Mouse (Mus musculus) small intestine, adult 2 months (tissue): ENCODE measurements at regions not wholly inside any gene's neighbourhood (a gene's known extent, or its start where the extent isn't known, plus 50 kb on each side); places are given as distances from the start of the nearest gene placed in this dataset.

Experiments used
- H3K27ac ChIP-seq: fragments of 200-500 bp; 2 replicates; pipeline ENCODE4 v1.5.1; 2012; ENCODE audit warnings: low read depth, low read length, control low read depth, inconsistent platforms; ENCODE audit not compliant: insufficient read depth
- H3K27me3 ChIP-seq: fragments of 200-500 bp; 2 replicates; pipeline ENCODE4 v1.6.1; 2012; ENCODE audit warnings: mild to moderate bottlenecking, moderate library complexity, low read length, inconsistent platforms; ENCODE audit not compliant: control insufficient read depth, insufficient read depth
- H3K36me3 ChIP-seq: fragments of 200-500 bp; 2 replicates; pipeline ENCODE4 v1.6.1; 2012; ENCODE audit warnings: mild to moderate bottlenecking, low read length, control low read depth, inconsistent platforms; ENCODE audit not compliant: control insufficient read depth, insufficient read depth
- H3K4me1 ChIP-seq: fragments of 200-500 bp; 2 replicates; pipeline ENCODE4 v1.6.1; 2012; ENCODE audit warnings: low read length, inconsistent platforms, mixed read lengths; ENCODE audit not compliant: control insufficient read depth, insufficient read depth, insufficient read length
- H3K4me3 ChIP-seq: fragments of 200-500 bp; 2 replicates; pipeline ENCODE4 v1.5.1; 2012; ENCODE audit warnings: low read depth, mild to moderate bottlenecking, control low read depth, inconsistent platforms, low read length, moderate library complexity
- CTCF ChIP-seq: fragments of 200-500 bp; IDR thresholded peaks from 2 replicates; pipeline ENCODE4 v1.5.1; 2012; ENCODE audit warnings: low read depth, mild to moderate bottlenecking, control low read depth, inconsistent platforms, low read length, moderate library complexity, mixed read lengths; ENCODE audit not compliant: insufficient replicate concordance, insufficient read length; ENCODE audit errors: extremely low read depth
- POLR2A ChIP-seq: fragments of 200-500 bp; IDR thresholded peaks from 2 replicates; pipeline ENCODE4 v1.6.1; 2012; ENCODE audit warnings: low read depth, mild to moderate bottlenecking, control low read depth, inconsistent platforms, low read length, moderate library complexity
- WGBS: fragments of 180-500 bp; shearing (Covaris S2); methylation state at CpG from one replicate; pipeline ENCODE4 v1.1.7; 2018; 5-methylcytosine and 5-hydroxymethylcytosine counted together

- Histone ChIP-seq H3K4me3 (no peak overlapping the region), H3K4me1 (no peaks in the 10 kb centered on the region), H3K27me3 (no peaks in the 10 kb centered on the region), H3K27ac (no peak overlapping the region), H3K36me3 (no peaks in the 10 kb centered on the region)
- WGBS = 67% methylated on average over 19 of the region's 19 CpGs
- TF ChIP-seq POLR2A = no peak
- no peak for TF ChIP-seq CTCF
Observed at GRCm38 (mm10) chr10:115664567-115664966, 77.0 kb upstream of the Lgr5 start.

DNA sequence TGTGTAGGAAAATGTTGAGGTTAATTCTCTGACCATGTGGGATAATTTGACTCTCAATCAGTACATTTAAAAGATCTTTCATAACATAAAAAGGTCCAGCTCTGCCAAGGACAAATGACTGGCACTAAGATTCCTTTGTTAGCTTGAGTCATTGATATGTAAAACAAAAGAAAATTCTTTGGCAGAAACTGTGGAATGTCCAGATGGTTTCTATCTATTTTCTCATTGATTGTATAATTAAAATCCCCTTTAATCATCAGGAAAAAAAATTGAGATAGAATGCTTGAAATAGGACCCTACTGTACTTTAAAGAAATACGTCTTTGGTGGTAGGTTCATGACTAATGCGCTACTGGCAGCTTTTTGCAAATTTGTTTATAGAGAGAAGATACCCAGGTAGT lies 89.1 kb upstream of the Lgr5 start:
- no peak overlapping the region for H3K27ac ChIP-seq
- H3K36me3 ChIP-seq = no peaks in the 10 kb centered on the region
- no peak overlapping the region for H3K4me3 ChIP-seq
- no peaks in the 10 kb centered on the region for H3K4me1 ChIP-seq
- WGBS = 87% methylated on average over 2 of the region's 2 CpGs
- no peaks in the 10 kb centered on the region for H3K27me3 ChIP-seq
- TF ChIP-seq POLR2A (no peak), CTCF (no peak)

GRCm38 (mm10) chr10:115681115-115681514 lies 93.5 kb upstream of the Lgr5 start:
- TF ChIP-seq CTCF (no peak), POLR2A (no peak)
- H3K4me1 ChIP-seq = no peaks in the 10 kb centered on the region
- H3K4me3 ChIP-seq = no peak overlapping the region
- 55% methylated on average over 6 of the region's 6 CpGs for WGBS
- no peaks in the 10 kb centered on the region for H3K36me3 ChIP-seq
- H3K27ac ChIP-seq = no peak overlapping the region
- H3K27me3 ChIP-seq = no peaks in the 10 kb centered on the region

GRCm38 (mm10) chr10:115691939-115692338 lies 104.4 kb upstream of the Lgr5 start:
- Histone ChIP-seq H3K4me3 (no peak overlapping the region), H3K27ac (no peak overlapping the region), H3K4me1 (no peaks in the 10 kb centered on the region), H3K27me3 (no peaks in the 10 kb centered on the region), H3K36me3 (no peaks in the 10 kb centered on the region)
- 91% methylated on average over 4 of the region's 4 CpGs for WGBS
- no peak for TF ChIP-seq CTCF
- no peak for TF ChIP-seq POLR2A

GRCm38 (mm10) chr10:115693986-115694833 lies 106.6 kb upstream of the Lgr5 start:
- Histone ChIP-seq H3K4me1 (no peaks in the 10 kb centered on the region), H3K27me3 (no peaks in the 10 kb centered on the region), H3K36me3 (no peaks in the 10 kb centered on the region), H3K4me3 (no peak overlapping the region), H3K27ac (no peak overlapping the region)
- 90% methylated on average over 22 of the region's 22 CpGs for WGBS
- no peak for TF ChIP-seq CTCF
- TF ChIP-seq POLR2A = no peak

DNA sequence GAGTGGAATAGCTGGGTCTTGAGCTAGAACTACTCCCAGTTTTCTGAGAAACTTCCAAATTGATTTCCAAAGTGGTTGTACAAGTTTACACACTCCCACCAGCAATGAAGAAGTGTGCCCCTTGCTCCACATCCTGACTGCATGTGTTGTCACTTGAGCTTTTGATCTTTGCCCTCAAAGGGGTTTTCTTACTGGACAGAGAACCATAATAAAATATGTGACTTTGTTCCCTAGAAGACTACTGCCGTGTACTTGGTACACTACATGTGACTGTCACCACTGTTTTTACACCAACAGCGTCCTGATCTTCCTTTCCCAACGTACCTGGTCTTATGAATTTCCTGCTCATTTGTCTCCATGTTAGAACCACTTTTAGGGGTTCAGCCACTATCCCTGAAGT lies 114.3 kb upstream of the Tspan8 start:
- H3K4me3 ChIP-seq = no peak overlapping the region
- no peaks in the 10 kb centered on the region for H3K36me3 ChIP-seq
- no peaks in the 10 kb centered on the region for H3K27me3 ChIP-seq
- no peaks in the 10 kb centered on the region for H3K4me1 ChIP-seq
- no peak overlapping the region for H3K27ac ChIP-seq
- TF ChIP-seq CTCF (no peak), POLR2A (no peak)
- WGBS = 37% methylated on average over 3 of the region's 3 CpGs

DNA sequence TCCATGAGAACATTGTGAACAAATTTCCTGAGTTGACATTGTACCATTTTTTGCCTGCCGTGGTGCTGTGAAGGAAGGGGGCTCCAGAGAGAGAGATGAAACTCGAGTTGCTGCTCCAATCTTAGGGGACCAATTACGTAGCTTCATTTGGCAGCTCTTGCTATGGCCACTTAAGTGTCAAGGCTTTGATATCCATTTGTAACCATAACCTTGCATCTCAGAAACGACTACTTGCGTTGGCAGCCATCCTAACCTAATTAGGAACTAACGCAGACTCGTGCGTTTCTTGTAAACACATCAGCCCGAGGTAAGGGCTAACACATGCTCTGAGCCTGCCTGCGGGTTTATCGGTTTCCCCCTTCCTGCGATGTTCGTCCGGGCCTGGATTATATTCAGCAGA lies 108.0 kb upstream of the Tspan8 start:
- Histone ChIP-seq H3K4me1 (no peaks in the 10 kb centered on the region), H3K36me3 (no peaks in the 10 kb centered on the region), H3K4me3 (no peak overlapping the region), H3K27me3 (no peaks in the 10 kb centered on the region), H3K27ac (no peak overlapping the region)
- TF ChIP-seq POLR2A (no peak), CTCF (no peak)
- 68% methylated on average over 14 of the region's 14 CpGs for whole genome bisulfite sequencing
